Mouse (Mus musculus): ENCODE results near the gene Gm43720.

Gene Gm43720

DNA sequence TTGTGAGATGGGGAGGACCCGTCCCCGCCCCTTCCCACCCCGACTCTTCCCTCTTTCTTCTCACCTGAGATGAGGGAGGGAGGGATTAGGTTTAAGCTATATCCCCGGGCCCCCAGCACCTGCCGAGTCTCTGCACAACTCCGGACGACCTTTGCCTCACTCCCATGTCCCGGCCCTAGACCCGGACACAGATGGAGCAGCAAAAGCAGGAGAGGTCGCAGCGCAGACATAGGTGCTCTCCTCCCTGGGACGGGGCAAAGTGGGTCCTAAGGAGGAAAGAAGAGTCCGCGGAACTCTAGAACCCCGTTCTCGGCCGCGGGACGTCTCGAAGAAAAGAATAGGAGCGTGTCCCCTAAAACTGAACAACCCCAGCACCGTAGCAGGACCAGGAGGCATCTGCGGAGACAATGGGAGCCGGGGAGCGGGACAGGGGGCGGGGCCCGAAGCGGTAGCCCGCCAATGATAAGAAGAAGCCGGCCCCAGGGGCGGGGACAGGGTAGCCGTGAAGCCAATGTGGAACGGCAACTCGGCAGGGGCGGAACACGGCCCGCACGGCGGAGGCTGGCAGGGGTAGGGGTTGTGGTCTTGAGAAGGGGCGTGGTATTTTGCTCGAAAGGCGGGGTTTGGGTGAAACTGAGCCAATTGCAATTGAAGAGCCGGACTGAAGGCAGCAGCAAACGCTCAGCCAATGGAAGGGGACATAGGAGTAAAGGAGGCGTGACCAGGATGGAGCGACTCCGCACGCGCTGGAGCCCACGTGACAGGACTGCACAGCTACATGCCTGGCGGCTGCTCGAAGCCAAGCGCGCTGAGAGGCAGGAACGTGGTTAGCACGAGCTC is at the start of gene Gm43720, which contains the start of the genes Gpc2 and Stag3:
Gene Gm43720, minus strand, starts transcription at position 374 of the 840 bp plus-strand sequence.
Gene Gpc2, minus strand, starts transcription at position 421 of the 840 bp plus-strand sequence.
Gene Stag3, plus strand, starts transcription at position 656 of the 840 bp plus-strand sequence.
- DNase-seq (ENCODE audit: low spot score) = peak; percentile 80

DNA sequence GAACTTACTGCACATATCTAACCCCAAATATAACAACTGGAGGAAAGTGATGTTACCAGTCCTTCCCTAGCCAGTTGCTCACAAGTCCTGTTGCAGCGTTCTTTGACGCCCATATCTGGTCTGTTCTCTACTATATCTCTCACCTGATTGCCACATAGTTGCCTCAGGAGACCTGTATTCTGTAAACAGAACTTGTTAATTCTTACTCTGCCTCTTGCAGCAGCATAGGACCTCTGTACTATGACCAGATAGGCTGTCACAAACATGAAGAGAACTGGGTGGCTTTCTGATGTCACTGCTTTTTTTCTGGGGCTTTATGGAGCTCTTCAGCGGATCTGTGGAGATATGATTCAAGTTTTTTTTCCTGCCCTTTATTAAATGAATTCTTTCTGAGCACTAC is 33.0 kb upstream of the Gm43720 start:
- no peak for DNase-seq (ENCODE audit: low spot score)

DNA sequence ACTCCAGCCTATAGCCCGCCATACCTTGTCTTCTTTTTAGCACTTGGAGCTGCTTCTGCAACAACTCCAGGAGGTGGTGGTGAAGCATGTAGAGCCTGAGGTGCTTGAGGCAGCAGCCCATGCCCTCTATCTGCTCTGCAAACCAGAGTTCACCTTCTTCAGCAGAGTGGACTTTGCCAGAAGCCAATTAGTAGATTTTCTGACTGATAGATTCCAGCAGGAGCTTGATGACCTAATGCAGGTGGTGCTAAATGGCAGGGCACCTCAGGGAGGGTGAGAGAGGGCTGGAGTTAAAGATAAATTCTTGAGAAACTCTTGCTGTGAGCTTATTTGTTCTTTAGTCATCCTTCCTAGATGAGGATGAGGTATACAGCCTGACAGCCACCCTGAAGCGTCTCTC is 19.9 kb upstream of the Gm43720 start:
- no peak for DNase-seq (ENCODE audit: low spot score)

DNA sequence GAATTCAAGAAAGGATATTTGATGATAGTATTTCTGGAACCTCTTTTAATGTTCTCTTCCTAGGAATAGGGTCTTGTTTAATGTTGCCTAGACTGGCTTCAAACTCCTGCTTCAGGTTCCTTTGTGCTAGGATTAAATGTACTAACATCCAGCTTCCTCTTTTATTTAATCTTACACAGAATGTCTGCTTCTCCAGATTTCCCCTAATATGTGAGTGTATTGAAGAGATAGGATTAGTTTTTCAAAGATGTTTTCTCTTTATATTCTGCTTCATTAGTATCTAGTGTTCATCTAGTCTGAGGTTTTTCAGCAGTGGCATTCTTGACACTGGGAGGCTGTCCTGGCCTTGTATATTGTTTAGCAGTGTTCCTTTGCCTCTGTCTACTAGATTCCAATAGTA is 14.4 kb upstream of the Gm43720 start:
- DNase-seq (ENCODE audit: low spot score) = no peak

DNA sequence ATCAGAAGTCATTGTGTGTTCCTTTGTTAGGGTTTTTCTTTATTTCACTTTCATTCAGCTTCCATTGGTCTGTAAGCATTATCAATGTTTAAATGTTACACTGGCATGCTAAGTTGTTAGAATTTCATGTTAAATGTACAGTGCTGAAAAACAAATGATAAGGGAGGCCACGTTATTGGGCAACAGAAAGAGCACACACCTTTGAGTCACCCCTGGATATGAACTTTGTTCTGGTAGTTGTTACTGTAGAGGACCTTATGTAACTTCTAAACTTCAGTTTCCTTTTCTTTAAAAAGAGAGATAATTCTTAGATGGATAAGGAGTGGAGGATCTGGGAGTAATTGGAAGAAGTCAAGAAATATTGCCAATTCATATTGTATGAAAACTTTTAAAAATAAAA is 11.9 kb upstream of the Gm43720 start:
- no peak for DNase-seq (ENCODE audit: low spot score)

DNA sequence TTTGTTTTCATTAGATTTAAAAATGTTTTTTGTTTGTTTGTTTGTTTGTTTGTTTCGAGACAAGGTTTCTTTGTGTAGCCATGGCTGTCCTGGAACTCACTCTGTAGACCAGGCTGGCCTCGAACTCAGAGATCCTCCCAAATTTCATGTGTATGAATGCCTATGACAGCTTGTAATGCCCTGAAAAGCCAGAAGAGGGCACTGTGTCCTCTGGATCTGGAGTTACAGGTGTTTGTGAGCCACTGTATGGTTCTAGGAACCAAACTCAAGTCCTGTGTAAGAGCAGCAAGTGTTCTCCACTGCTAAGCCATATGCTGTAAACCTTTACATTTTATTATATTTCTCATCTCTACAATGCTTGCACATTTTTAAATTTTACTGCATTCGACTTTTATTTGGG is 8.1 kb upstream of the Gm43720 start:
- DNase-seq (ENCODE audit: low spot score) = no peak

DNA sequence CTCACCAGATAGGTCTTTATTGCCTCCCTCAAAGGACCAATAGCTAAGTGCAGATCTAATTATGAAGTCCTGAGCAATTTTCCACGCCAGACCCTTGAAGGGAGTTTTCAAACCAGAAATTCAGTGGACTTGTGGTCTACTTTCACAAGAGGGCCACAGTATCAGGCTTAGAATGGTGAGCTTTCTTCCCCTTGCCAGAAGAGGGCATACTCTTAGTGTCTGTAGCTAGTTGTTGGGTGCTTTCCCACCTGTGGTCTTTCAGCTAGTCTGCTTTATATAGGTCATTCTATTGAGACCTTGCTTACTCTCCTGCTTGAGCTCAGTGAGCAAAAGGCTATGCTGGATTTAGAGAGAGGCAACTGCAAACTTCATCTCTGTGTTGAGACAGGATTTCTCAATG is 3.8 kb upstream of the Gm43720 start:
- no peak for DNase-seq (ENCODE audit: low spot score)

DNA sequence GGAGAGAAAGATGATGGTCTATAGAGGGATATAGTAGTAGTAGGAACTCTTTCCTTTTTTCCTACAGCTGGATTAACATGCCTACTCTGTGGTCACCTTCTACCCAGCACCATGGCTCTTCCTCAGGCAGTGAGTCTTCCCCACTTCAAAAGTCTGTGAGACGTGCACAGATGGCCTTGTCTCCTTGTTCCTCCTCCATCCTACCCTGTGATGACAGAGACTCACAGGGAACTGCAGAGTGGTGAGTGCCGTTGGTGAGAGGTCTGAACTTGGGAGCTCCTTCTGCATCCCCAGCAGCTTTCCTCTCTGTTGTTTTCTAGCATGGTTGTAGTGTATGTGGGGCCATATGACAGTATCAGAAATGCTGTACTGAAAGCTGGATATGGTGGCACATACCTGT is 2.0 kb upstream of the Gm43720 start:
- no peak for DNase-seq (ENCODE audit: low spot score)

DNA sequence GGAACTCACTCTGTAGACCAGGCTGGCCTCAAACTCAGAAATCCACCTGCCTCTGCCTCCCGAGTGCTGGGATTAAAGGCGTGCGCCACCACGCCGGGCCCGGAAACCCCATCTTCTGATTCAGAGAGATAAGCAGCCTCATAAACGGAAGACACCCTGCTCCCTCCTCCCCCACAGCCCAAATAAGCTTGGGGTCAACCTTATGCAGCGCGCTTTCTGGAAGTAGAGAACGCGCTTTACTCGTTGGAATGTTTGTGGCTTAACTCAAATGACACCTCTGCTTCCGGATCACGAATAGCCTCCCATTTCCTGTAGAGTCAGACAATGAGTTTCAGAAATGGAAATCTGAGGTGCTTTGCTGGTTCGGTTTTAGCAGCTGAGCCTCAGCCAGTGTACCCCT is 1.1 kb upstream of the Gm43720 start:
- DNase-seq (ENCODE audit: low spot score) = no peak

DNA sequence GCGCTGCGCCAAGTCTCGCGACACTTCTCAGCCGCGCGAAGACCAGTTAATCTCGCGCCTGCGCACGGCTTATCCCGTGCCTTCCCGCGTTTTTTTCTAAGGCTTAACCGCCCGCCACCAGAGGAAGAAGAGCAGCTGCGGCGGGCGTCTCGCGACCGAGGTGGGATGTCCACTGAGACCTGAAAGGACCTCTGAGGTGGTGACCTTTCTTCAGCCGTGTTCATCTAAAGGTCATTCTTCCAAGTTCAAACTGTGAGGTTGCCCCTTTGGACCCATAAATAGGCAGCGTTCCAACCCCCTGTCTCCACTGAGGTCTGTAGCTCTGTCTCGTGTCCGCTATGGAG is 639 bp upstream of the Gm43720 start:
- no peak for DNase-seq (ENCODE audit: low spot score)

DNA sequence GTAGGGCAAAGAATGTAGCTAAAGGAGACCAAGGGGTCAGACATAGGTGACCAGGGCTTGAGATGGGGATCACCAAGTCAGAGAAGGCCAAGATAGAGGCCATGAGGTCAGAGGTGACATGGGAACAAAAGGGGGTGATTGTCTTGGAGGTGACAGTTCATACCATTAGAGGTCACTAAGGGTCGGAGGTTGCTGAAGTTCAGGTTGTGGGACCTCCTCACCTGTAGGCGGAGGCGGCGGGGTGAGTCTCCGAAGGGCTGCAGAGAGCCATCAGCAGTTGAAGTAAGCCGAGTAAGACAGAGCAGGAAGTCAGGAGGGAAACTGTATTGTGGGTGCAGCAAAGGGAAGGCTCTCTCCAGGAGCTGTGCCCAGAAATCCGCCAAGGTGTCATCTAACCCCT is 1.8 kb downstream of the Gm43720 start:
- DNase-seq (ENCODE audit: low spot score) = no peak

DNA sequence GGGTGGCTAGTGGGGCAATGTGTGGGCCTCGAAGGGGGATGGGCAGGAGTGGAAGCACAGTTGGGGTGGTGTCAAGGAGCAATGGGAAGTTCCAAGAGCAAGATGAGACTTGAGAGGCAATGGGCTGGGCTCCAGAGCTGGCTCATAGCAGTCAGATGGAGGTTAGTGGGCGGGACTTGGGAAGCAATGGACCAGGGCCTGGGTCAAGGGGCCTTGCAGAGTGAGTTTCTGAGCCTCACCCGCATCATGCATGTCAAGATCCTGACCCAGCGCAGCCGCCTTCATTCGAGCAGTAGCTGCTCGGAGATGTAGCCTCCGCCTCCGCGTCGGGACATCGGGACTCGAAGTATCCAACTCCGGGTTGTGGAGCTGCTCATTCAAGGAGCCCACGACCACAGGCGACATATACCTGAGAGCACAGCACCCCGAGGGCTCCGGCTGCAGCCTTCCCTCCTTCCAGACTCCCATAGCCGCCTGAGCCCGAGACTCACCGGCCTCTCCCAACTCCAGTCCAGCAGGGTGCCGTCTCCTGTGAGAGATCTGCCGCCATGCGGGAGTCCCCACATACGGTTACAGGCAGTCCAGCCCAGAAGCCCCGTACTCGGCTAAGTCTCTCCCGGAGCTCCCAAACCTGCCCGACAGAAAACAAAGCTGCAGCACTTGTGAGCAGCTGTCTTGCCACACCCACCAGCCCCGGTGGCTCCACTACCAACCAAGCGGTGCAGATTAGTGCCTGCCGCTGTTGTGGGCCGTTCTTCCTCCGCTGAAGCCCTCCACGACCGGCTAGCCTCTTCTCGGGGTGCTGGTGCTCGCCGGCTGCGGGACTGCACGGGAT is 4.3 kb downstream of the Gm43720 start:
- no peak for DNase-seq (ENCODE audit: low spot score)

DNA sequence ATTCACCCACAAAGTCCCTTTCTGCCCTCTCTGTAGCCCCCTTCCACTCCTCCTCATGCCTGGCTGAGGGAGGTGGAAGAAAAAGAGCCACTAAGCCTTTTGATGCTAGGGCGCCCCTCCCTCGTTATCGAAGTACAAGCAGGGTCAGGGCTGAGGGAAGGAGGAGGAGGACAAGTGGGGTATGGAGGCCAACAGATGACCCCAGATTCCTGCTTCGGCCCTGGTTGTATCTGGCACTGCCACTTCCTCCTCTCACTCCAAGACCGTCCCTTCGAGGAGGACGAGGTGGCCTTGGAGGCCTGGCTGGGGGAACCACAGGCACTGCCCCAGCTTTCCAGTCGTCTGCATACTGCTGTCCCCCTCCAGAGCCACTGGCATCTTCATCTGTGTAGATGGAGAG is 5.6 kb downstream of the Gm43720 start:
- no peak for DNase-seq (ENCODE audit: low spot score)

DNA sequence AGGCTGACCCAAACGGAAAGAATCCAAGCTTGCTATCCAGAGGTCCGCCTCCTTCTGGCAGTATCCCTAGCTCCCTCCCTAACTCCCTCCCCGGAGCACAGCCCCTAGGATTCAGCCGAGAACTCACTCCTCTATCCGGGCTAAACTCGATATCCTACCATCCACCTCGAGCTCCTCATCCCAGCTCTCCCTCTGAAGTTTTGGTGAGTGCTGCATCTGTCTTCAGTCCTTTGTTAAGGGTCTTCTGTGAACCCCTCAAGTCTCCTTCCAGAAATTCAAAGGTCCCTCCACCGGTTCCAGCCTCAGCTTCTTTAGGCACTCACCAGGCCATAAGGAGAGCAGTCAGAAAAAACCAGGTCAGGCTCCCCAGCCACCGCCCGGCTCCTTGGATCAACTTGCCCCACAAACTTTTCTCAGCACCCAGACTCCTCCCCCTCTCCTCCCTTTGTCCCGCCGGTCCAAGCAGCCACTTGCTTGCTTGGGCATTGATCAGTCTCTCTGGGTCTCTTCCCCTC is 7.3 kb downstream of the Gm43720 start, which contains the start of gene Gal3st4:
Gene Gal3st4, minus strand, starts transcription at position 432 of the 515 bp plus-strand sequence.
- DNase-seq (ENCODE audit: low spot score) = peak; percentile 6

DNA sequence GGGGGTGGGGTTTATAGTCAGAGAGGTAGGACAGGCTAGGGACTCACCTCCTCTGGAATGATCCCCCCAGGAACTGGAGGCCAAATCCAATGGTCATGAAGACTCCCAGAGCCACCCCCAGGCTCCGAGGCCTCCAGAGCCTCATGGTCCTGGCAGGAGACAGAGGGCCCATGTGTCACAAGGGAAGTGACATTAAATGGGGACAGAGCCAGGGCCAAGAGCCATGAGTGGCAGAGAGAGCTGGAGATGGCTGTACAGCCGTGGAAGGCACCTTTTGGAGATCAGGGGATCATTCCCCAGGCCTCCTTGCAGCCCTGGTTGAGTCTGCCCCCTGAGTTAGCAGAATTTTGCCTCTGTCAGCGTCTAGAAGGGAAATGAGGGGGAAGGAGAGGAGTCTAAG is 8.5 kb downstream of the Gm43720 start:
- no peak for DNase-seq (ENCODE audit: low spot score)

DNA sequence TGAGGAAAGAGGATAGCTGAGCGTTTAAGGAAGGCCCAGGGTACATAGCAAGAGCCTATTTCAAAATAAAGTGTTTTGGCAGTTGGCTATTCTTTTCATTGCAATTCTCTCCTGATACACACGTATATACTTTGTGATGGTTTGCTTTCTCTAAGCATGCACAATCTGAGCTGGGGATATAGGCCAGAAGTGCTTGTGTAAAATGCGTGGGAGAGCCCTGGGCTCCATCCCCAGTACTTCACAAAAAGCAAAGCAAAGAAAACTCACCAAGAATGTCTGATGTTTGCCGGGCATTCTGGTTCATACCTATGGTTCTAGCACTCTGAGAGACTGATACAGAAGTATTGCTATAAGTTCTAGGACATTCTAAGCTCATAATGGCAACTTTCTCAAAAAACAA is 10.8 kb downstream of the Gm43720 start:
- no peak for DNase-seq (ENCODE audit: low spot score)

DNA sequence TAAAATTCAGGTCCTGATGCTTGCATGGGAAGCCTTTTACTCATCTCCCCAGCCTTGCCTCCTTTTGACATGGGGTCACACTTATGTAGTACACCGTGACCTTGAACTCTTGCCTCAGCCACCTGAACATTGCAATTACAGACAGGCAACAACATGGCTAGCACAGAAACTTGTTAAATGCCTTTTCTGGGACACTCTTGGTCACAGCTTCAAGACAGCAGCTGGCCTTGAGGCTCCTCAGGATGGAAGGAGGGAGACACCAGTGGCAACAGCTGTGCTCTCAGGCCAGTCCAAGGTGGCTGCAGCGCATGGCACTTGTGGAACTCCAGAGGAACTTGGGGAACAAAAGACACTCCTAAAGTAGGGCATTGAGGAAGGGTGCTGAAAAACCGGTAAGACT is 12.6 kb downstream of the Gm43720 start:
- DNase-seq (ENCODE audit: low spot score) = no peak

DNA sequence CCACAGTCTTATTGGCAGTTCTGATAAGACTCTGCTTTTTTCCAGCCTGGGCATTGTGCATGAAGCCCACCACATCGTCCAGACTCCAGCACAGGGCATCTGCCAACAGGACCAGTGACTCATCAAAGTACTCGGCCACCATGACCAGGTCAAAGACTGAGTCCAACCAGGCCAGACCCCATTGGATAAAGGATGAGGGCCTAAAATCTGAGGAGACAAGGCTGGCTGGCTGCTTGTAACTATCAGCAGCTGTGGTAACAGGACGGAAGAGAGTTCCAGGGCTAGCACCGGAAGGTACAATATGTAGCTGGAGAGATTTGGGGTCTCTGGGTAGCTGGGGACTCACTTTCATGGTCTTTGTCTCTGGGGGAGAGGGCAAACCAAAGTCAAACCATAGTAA is 14.0 kb downstream of the Gm43720 start:
- no peak for DNase-seq (ENCODE audit: low spot score)

DNA sequence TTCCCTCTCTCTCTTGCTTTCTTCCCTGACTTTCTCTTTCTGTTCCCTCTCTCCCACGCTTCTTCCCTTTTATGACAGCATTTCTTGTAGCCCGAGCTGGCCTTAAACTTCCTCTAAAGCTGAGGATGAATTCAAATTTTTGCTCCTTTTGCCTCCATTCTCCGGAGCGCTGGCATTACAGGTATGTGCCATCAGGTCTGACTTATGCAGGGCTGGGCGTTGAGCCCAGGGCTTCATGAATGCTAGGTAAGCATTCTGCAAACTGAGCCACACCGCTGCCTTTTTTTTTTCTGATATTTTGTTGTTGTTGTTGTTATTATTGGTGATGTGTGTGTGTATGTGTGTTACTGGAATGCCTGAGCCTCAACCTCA is 15.6 kb downstream of the Gm43720 start:
- no peak for DNase-seq (ENCODE audit: low spot score)

DNA sequence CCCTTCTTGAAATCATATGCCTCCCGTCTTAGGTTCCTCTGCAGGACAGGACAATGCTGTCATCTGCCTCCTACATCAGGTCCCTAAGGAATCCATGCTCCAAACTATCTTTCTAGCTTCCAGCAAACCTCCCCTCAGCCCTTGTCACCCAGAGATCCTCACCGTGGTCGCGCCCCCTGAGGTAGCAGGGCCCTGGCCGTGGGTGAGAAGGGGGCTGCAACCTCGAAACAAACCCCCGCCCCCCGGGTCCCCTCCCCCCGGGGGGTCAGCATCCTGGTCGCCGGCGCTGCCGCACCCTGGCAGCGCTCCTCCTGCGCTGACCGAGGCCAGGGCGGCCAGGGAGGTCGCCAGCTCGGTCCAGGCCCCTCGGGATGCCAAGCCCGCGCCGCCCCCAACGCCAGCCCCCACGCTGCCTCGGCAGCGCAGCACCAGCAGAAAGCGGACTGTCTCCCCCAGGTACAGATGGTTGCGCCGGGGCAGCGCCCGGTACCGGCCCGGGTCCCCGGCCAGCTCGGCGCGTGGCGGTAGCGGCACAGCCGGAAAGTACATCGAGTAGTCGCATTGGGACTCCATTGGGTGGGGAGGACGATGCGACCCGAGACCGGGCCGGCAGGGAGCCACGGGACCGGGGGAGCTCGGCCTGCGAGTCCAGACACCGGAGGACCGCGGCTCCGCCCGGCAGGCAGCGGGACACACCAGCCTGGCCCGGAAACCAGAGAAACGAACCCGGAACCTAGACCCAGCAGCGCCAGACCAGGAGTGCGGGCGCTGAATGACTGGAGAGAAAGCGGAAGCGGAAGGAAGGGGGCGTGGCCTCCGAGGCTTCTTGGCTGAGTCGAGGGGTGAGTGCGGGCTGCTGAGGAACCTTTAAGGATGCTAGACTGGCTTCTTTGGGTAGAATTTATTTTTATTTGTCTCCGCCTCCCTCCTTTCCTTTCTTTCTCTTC is 16.2 kb downstream of the Gm43720 start, which contains the start of gene BC037034:
Gene BC037034, minus strand, starts transcription at position 774 of the 947 bp plus-strand sequence.
- peak; percentile 94 for DNase-seq (ENCODE audit: low spot score)

DNA sequence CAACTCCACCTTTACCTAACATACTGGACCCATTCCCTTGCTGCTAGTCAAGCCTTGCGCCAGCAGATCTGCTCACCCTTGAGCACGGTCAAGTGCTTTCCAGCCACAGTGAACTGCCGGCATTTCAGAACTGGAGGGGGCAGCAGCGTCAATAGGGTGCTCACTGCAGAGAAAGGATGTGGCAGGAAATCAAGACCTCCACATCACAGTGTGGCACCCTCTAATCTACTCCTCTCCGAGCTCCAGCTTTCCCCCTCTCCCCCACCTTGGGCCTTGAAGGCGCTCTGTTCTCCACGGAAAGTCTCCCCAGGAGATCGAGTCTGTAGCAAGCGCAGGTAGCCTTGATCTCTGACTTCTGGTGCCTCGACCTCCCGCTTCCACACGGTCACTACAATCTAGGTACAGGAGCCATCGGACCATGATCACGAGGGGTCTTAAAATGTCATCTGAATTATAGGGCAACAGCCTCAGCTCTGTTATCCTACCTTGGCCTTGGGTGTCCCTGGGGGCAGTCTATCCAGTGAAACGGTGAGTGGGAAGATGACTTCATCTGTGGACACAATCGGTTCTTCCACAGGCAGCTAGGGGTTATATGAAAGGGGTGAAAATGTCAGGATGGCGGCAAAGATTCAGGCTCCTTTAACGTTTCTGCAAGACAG is 17.0 kb downstream of the Gm43720 start:
- peak; percentile 10 for DNase-seq (ENCODE audit: low spot score)
